Mouse (Mus musculus): ENCODE measurements around the gene Mettl23.
A peak's percentile ranks its signal among the peaks of the same experiment; 100 is the strongest.

The Mettl23 gene

DNA sequence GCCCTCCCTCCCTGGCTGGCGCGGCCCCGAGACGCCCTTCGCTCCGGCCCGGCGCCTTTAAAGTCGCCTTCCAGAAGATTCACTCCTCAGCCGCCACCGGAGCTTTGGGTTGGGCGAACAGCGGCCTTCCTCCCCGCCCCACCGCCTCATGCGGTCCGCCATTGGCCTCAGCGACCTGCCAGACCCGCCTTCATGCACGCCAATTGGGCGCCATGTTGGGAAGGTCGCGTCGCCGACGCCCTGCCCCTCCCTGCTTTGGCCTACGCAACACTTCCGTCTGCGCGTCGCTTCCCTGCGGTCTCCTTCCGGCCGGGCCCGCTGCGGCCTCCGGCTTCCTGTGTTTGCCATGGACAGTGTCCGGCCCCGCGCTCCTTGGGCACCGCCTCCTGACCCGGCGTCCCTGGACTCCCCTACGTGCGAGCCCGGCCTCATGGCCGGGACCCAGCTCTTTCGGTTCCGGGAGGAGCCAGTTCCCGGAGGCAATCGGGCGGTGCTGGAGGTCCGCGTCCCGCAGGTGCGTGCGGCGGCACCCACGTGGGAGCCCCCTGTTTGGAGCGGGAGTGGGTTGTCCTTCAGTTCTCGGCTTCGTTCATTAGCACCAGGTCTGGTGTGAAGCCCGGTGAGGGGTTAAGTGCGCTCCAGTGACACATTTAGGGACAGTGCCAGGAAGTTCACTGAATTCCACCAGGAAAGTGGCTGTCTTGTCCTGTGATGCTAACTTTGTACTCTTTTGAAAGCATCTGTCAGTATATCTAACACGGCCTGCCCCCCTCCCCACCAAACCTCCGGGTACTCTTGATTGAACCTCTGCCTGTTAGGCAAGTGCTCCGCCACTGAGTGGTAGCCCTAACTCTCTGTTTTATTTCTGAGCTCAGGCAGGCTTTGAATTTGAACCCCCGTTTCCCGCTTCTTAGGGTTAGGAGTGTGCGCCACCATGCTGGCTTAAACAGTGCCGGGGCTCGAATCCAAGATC, at the start of gene Mettl23, which contains the start of gene Jmjd6:
TSS of gene Mettl23 (plus strand) at position 18 of the 973 bp plus-strand sequence.
TSS of gene Jmjd6 (minus strand) at position 189 of the 973 bp plus-strand sequence.
- DNase-seq (ENCODE audit: low read depth): peak; percentile 99

DNA sequence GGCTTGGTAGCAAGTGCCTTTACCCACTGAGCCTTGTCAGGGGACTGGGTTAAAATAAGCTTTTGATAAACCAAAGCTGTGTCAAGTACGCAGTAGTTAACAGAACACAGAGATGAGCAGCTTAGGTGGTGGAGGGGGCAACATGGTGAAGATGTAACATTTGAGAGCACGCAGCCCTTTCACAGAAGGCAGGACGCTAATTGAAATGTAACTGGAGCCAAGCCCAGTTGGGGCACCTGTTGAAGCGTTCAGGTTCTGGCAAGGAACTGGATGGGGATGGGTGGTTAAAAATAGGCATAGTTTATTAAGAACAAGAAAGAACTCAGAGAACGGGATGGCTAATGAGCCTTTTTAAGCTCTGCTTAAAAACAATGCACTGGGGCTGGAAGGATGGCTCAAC, 43.7 kb upstream of the Mettl23 start:
- DNase-seq (ENCODE audit: low read depth): no peak

DNA sequence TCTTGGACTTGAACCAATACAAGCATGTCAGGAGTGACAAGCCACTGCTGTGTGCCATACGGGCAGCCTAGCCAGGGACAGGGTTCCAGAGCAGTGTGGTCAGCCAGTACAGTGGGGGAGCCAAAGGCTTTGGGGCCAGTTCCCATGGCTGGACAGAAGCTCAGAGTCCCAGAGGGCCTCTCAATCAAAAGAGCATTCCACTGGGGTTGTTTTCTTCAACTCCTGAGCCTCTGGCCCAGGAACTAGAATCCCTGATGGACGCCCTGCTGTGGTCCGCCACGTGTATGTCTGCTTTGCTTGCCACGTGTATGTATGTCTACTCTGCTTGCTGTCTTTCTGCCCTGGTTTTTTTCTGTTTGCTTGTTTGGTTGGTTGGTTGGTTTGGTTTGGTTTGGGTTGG, 42.0 kb upstream of the Mettl23 start:
- DNase-seq (ENCODE audit: low read depth): no peak

DNA sequence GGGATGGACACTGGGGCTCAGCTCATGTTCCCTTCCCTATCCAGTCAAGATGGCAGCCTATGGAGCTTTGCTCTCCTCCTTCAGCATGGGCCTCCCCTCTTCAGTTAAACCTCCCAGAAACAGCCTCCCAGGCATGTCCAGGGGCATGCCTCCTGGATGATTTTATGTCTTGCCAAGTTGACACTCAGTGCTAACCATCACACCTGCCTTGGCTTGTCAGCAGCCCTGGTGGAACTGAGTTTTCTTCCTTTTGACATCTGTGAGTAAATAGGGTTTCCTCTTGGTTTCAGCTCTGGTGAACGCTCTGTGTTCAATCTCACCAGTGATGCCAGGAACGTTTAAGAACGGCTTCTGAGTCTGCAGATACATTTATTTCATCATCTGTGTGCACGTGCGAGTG, 40.4 kb upstream of the Mettl23 start:
- no peak for DNase-seq (ENCODE audit: low read depth)

DNA sequence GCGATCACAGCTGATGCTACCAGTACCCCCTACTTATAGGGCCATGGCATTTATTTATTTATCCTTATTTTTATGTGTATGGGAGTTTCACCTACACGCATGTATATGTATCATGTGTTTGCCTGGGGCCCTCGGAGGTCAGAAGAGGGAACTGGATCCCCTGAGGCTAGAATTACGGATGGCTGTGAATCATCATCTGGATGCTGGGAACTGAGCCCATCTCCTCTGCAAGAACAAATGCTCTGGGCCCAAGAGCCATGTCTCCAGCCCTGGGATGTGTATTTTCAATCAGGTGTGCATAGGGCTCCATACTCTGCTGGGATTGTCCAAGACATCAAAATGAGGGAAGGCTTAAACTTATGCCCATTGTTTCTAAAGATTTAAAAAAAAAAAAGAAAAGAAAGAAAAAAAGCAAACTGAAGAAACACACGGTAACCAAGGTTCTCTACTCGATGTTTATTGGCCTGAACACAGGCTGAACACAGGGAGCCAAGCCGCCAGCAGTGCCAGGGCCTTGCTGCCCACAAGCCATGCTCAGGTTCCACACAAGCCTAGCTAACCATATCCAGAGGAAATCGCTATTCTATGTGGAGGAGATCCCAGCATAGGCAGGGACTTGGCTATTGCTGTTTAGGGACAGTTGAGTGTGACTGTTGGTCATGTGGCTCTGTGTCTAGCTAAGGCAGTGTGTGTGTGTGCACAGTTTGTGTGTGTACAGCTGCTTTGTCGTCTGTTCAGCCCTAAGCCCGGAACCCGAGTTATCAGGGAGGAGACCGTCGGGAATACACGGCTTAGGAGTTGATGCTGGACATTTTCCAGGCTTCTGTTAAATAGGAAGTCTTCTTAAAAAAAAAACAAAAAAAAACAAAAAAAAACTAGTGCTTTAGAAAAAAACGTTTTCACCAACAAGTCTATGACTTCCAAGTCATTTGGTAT, 36.7 kb upstream of the Mettl23 start:
- peak; percentile 74 for DNase-seq (ENCODE audit: low read depth)

DNA sequence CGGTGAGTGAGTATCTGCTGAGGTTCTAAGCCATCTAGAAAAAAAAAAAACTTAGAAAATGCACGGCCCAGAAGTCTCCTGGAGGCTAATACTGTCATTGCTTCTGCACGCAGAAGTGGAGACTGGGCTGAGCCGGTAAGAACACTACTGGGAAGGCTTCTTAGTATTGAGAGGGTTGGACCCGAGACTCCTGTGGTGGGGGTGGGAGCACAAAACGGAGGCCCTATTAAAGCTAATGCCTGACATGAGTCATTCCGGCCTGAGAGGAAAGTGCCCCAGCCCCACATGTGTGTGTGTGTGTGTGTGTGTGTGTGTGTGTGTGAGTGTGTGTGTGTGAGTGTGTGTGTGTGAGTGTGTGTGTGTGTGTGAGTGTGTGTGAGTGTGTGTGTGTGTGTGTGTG, 36.0 kb upstream of the Mettl23 start:
- DNase-seq (ENCODE audit: low read depth): peak; percentile 68

DNA sequence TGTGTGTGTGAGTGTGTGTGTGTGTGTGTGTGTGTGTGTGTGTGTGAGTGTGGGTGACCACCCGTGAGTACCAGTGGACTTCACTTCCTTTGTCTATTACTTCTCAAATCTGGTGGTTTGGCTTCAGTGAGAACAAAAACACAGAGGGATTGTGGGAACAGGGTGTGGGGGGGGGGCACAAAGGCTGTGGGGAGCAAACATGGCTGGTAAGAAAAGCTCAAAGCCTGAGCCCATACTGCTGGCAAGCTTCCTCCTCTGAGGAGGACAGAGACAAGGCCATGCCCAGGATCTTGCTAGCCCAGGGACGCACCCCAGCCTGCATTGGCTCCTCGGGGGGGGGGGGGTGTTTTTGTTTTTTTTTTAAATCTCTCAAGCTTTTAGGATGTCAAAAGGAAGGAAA, 35.6 kb upstream of the Mettl23 start:
- peak; percentile 38 for DNase-seq (ENCODE audit: low read depth)

DNA sequence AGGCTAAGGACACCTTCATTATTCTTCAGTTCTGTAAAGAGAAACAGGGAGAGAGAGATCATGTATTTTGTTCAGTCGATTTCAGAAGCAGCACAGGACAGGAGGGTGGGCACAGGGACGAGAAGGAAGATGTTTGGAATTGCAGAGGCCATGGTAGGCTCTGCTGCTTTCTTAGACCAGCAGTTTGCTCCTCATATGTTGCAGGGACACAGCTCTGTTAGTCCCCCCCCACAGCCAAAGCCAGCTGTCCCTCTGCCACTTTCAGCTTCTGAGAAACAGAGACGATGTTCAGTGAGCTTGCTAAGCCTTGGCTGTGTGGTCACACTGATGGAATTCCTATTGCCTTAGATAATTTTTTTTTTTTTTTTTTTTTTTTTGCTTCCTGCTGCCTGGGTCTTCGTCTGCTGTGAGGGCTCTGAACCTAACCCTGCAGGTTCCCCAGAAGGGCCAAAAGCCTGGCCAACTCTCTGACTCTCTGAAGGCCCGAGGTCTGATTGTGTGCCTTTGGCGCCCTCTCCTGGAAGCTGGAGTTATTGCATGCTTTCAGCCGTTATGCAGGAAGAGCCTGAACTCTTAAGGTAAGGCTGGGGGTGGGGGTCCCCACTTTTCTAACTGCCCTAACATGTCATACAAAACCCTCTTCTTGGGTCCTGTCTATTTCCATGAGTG, 35.0 kb upstream of the Mettl23 start:
- DNase-seq (ENCODE audit: low read depth): peak; percentile 93

DNA sequence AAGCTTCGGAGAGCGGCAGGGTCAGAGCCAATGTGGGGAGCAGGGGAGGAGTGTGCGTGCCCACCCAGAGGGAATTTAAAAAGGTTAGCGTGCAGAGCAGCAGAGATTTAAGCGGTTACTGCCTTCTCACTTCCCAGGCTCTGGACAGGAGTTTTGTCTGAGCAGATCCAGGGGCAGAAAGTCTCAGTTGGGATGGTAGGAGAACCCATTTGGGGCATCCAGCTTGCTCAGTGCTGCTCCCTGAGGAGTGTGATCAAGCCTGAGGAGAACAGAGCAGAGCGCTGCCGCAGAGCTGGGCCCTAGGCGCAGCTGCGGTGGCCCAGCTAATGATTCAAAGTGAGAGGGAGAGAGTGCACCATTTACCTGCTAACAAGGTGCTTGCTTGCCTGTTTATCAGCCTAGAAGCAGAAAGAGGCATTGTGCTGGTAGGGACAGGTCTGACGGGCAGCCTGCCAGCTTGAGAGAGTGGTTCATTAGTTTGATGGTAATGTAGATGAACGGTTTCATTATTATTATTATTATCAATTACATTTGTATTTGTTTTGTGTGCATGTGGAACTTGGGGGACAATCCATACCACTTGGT, 34.2 kb upstream of the Mettl23 start:
- DNase-seq (ENCODE audit: low read depth): no peak

DNA sequence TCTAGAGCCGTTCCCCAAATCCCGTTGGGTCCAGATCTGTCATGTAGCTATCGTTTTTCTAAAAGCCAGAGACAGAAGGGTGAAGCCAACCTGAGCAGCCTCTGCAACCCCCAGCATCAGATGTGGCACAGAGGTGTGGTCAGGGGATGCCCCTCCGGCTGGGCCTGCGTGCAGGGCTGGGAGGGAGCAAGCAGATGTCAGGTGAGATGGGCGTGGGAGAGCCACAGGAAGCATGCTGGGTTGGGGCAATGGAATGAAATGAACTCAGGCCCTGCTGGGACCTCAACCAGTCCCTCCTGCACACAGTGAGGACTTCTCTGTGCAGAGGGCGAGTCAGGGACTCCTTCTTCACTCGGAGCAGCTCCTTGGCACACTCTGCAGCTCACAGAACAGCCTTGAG, 33.6 kb upstream of the Mettl23 start:
- no peak for DNase-seq (ENCODE audit: low read depth)

DNA sequence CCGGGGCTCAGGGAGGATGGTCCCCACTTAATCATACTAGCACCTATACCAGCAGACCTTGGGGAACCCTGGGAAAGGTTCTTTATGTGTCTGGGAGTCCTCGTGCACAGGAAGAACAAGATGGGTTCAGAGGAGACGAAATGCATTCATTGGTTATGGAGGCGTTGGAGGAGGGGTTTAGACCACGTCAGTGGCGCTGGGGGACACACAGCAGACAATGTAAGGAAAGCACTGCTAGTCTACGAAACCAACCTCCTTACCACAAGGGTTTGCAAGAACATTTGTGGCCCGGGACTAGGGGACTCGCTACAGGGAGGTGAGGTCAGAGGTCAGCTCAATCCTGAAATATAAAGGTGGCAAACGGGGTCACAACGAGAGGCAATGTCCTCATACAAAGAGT, 32.5 kb upstream of the Mettl23 start:
- no peak for DNase-seq (ENCODE audit: low read depth)

DNA sequence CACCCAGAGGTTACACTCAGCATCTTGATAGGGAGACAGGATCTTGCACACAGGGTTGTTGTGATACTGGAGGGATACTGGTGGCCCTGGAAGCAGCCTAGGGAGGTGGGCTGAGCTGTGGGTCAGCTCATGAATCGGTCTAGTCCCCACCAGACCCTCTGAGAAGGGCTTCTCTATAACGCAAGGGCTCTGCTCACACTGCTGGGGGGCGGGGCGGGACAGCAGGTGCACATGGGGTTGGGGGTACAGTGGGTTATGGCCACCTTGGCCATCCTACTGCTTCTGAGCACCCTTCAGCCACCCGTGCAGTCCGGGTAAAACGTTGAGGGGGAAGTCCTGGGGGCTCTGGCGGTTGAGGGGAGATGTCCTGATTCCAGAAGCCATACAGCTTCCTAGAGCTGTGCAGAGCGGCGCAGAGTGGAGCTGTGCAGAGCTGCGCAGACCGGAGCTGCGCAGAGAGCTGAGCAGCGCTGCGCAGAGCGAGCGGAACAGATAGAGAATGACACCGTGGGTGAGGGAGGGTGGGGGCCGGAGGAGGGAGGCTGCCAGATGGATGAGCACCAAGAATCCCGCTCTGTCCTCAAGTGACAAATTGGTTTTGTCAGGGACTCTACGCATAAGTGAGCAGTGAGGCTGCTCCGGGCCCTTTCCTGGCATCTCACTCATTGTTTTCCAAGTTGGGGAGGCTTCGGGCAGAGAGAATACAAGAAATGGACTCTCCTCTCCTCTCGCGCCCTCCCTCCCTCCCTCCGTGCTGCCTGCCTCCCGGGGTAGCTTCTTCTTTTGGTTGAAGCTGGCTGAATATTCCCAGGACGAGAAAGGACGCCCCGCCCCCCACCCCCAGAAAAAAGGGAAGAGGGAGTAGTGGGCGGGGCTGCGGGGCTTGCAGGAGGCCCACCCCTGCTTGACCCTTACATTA, 31.8 kb upstream of the Mettl23 start:
- no peak for DNase-seq (ENCODE audit: low read depth)

DNA sequence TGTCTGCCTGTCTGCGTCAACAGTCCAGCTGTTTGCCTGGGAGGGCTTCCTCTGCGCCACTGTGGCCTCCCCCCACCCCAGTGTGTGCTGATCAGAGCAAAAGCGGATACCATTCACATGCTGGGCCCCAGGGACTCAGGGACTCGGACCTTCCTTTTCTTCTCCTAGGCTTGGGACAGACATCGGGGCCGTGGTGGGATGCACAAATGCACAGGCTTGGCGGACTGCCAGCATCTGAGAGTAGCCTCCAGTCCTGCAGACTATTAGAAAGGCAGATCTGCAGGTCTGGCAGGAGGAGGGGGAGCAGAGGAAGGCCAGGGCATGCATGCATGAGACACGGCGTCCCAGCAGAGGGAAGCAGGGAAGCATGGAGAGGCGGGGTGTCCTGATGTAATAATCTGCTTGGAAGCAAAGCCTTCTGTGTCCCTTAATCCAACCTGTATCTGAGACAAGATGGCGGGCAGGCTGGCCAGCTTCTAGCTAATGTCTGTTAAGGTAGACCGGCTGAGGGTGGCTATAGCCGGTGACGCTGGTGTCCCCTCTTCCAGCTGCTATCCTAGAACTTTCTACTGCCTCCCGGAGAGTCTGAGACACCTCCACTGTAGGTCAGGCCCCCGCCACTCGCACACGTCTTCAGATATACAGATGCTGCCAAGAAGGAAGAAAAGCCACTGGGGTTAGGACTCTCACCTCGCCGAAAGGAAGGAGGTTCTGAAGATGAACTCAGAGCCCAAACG, 30.1 kb upstream of the Mettl23 start:
- peak; percentile 32 for DNase-seq (ENCODE audit: low read depth)

DNA sequence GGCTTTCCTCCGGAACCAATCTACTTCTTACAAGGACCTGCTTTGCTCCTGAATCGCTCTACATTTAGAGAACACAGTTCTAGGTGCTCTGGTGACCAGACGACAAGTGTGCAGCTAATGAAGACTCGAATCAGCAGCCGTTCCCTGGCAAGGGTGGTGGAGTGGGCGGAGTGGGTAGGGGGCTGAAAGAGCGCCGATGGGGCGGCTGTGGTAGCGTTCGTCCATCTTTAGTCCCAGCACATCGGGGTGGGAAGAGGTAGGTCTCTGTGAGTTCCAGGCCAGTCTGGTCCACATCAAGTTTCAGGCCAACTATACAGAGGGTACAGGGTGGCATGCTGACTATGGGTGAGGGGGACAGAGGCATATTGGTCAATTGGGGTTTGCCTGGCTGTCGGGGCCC, 29.5 kb upstream of the Mettl23 start:
- DNase-seq (ENCODE audit: low read depth): no peak

DNA sequence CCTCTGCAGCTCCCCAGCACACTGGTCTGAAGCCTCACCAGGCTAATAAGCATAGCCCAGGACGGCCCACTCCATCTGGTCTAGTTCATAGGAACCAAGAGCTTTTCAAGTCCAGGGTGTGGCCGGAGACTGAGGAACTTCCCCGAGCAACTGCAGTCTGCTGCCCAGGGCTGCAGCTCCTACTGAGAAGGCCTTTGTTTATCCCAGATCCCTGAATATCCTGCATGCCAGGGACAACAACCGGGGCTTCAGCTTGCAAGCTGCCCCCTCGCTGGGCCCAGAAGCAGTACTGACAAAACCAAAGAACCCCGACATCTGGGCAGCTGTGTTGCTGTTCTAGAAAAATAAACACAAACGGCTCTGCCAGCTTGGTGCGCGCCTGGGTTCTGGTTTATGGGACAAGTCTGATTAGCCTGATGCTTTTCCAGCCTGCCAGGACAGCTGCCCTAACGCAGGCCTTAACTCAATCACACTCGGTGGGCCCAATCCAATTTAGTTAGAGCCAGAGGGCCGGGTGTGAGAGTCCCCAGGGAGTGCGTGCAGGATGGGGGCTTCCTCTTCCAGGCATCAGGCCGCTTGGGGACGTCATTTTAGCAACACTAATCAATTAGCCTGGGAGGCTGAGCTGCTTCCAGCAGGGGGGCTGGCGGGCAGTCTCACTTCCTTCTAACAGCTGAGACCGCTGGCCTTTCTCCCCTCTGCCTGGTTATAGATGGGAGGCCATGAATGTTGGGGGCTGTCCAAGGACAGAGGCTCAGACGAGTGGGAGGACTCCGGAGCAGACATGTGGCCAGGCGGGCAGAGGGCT, 28.8 kb upstream of the Mettl23 start:
- DNase-seq (ENCODE audit: low read depth): peak; percentile 70

DNA sequence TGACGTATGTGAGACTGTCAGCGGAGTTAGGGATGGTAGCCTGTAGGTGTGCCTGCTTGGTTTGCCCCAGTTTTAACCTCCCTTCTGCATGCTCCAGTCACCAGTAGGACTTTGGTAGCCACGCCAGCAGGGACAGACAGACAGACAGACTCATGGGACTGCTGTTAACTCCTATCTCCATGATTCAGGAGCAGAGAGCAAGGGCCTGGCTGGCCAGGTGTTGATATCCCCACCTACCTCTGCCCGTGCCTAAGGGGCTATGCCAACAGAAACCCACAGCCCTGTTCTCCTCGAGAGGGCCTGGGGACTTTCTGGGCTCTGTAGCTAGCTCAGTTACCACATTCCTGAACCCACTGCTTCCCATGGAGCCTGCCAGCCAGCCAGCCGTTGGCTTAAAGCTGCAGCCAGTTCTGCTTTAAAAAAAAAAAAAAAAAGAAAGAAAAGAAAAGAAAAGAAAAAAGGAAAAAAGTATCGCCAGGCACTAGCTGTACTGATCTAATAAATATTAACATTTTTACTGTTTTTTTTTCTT, 28.1 kb upstream of the Mettl23 start:
- DNase-seq (ENCODE audit: low read depth): peak; percentile 71

DNA sequence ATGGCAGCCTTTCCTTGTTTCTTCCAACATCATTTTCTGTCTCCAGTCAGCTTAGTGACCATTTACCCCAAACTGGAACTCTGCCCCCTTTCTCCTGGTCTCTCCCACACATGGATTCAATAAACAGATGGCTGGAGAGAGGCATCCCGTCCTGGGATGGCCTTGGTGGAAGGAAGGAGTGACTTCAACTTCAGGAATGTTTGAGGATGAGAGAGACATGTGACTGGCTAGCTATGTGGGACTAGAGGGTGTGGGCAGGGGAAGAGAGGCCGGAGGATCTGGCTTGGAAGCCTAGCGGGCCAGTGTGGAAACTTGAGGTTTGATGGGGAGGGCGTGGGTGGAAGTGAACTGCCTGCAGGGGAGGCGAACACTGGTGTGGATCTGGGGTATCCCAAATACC, 26.3 kb upstream of the Mettl23 start:
- peak; percentile 95 for DNase-seq (ENCODE audit: low read depth)

DNA sequence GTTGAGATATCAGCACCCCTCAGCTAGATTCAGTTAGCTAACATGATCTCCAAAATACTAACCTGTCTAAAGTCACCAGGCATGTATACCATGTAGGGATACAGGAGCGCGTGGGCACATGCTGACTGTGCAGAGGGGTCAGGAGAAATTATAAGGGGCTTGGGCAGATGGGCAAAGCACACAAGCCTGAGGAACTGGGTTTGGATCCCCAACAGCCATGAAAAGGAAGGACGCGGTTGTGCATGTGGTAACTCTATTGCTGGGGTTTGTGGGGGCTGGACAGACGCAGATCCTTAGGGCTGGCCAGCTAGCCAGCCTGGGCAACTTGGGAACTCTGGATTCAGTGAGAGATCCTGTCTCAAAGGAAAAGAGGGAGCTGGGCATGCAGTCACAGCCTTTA, 25.5 kb upstream of the Mettl23 start:
- no peak for DNase-seq (ENCODE audit: low read depth)

DNA sequence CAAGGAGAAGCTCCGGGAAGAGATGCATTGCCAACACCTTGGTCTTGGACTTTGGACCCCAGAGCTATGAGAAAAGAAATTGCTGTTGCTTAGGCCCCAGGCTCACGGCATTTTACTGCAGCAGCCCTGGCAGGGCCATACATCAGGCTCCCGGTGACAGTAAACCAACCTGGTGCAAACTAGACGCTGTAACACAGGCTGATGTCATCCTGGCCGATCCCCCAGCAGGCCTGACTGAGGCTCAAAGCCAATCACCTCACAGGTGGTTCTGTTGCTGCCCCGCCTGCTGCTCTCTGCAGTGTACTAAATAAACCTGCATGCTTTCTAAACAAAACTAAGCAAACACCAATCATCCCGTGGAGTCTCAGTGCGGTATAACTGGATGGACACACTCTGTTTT, 24.4 kb upstream of the Mettl23 start:
- peak; percentile 41 for DNase-seq (ENCODE audit: low read depth)

Data from NIH3T3 (cell line).